Mouse (Mus musculus) hindbrain, embryonic 15.5 days (tissue): ENCODE measurements around the gene Gm11983. TPM values are rescaled to one million over a fixed set of nuclear protein-coding genes. Genes with fewer than 3 reads are reported as not detected.

Experiments
- polyA plus RNA-seq: library from polyadenylated mRNA; unstranded; fragments of >200 nt; fragmentation: Nextera tagmentation; extraction: Ambion mirVana; gene quantifications from 2 replicates; pipeline ENCODE4 v1.2.1, GENCODE M21; 2015

Gene Gm11983
- polyA plus RNA-seq, 1 experiment from 2014 or later: not detected

Other genes with a start within 250 kb of the Gm11983 start
- gene Nacad, start 231.6 kb downstream of the Gm11983 start, polyA plus RNA-seq: 85.3 and 89.8 TPM in 2 replicates
- 31.8 and 33.0 TPM in 2 replicates for gene Tbrg4, start 211.6 kb downstream of the Gm11983 start, polyA plus RNA-seq
- gene Wap, start 199.0 kb downstream of the Gm11983 start, polyA plus RNA-seq: not detected in 2 replicates
- gene Ramp3, start 179.1 kb downstream of the Gm11983 start, polyA plus RNA-seq: 20.8 and 22.9 TPM in 2 replicates
- gene Adcy1, start 225.8 kb upstream of the Gm11983 start, polyA plus RNA-seq: 12.3 and 12.8 TPM in 2 replicates